17 mouse cellular contexts compared by ENCODE assay signal in the genomic region with DNA sequence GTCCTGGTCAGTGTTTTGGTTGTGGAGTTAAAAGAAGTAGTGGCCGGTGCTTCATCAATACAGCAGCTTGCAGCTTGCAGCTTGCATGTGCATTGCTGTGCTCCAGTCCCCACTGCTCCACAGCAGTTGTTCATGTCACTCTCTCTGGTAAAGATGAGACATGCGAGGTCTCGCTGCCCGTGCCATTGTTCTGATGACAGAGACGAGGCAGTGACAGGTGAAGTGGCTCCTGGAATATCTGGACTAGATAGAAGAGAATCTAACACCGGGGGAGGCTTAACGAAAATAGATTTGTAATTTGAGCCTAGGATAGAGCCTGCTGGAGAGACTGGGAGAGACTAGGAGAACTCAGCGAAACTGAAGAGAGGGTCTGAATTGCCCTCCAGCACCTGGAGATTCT.
DNase-seq lines count a peak whose midpoint lies in the region; ATAC-seq lines count a peak whose summit lies in the region.
"Had no signal": no experiment of that assay in that cellular context is flagged by ENCODE, and none has a peak within 500 bp of the region (broad histone marks: within the 10 kb centered on the region; RNA-seq: fewer than 3 reads in every experiment).

No protein-coding gene starts in this region.

- H3K9ac ChIP-seq in kidney, embryonic 15.5 days, result no peak overlapping the region
- no peak overlapping the region for H3K9ac ChIP-seq in kidney, embryonic 16.5 days (replicated peaks; ENCODE audit: low read length)
- H3K9ac ChIP-seq in heart, embryonic 16.5 days (ENCODE audit: low read length), result no peak overlapping the region
- H3K9ac ChIP-seq: midbrain, embryonic 13.5 days had no signal

- H3K4me3 ChIP-seq in kidney, embryonic 15.5 days (replicated peaks), result no peak overlapping the region
- no peak overlapping the region for H3K4me3 ChIP-seq in kidney, embryonic 16.5 days (ENCODE audit: low read length)
- no peak overlapping the region for H3K4me3 ChIP-seq in heart, embryonic 16.5 days (ENCODE audit: low read length)
- H3K4me3 ChIP-seq: midbrain, embryonic 13.5 days had no signal

- no peaks in the 10 kb centered on the region for H3K9me3 ChIP-seq in kidney, embryonic 15.5 days (replicated peaks)
- no peaks in the 10 kb centered on the region for H3K9me3 ChIP-seq in kidney, embryonic 16.5 days (ENCODE audit: low read length)
- no peaks in the 10 kb centered on the region for H3K9me3 ChIP-seq in heart, embryonic 16.5 days (replicated peaks; ENCODE audit: control insufficient read depth, low read length)
- H3K9me3 ChIP-seq: midbrain, embryonic 13.5 days had no signal

- DNase-seq in gastrocnemius, postnatal 14 days, result peak; percentile 30
- DNase-seq in urinary bladder, adult 18-20 months (ENCODE audit: low spot score in 2 of 2), result no peak
- DNase-seq in urinary bladder, postnatal 36 days (ENCODE audit: low spot score in 2 of 2), result no peak
- no peak for DNase-seq in thymus, adult 18-20 months
- DNase-seq: adrenal gland, postnatal 10 days; cerebellum, adult 2 months; kidney, adult 2 months; lung, adult 18-20 months; lung, postnatal 36 days; right cerebral cortex, postnatal 14 days; thymus, postnatal 4 days had no signal

- peaks cover 28% of the 10 kb centered on the region for H3K4me1 ChIP-seq in kidney, embryonic 15.5 days
- peaks cover 24% of the 10 kb centered on the region for H3K4me1 ChIP-seq in kidney, embryonic 16.5 days (ENCODE audit: insufficient read depth, low read length)
- peaks cover 28% of the 10 kb centered on the region for H3K4me1 ChIP-seq in heart, embryonic 16.5 days (ENCODE audit: control insufficient read depth, insufficient read depth, low read length)

- 37% methylated on average over 8 of the region's 8 CpGs for WGBS in kidney, embryonic 15.5 days
- WGBS in kidney, embryonic 16.5 days, result 31% methylated on average over 8 of the region's 8 CpGs
- WGBS in heart, embryonic 16.5 days, result 30% methylated on average over 8 of the region's 8 CpGs

- intact Hi-C loops in gastrocnemius, postnatal 14 days (cut with DNase I; ENCODE audit: low total_unique reads), result no loop called here

- ATAC-seq in kidney, embryonic 15.5 days (replicated peaks; ENCODE audit: low FRiP score), result 0 out of 2 replicates have a peak, but pooled peaks have one; percentile 28
- no peak for ATAC-seq in kidney, embryonic 16.5 days (ENCODE audit: low FRiP score, low TSS enrichment)
- no peak for ATAC-seq in heart, embryonic 16.5 days (replicated peaks; ENCODE audit: extremely low read depth, insufficient read depth, low FRiP score)
- ATAC-seq: forebrain, embryonic 16.5 days; hindbrain, postnatal 0 days; midbrain, embryonic 13.5 days had no signal

- peaks cover 21% of the 10 kb centered on the region for H3K36me3 ChIP-seq in kidney, embryonic 15.5 days
- no peaks in the 10 kb centered on the region for H3K36me3 ChIP-seq in kidney, embryonic 16.5 days (ENCODE audit: insufficient read depth, low read length)
- no peaks in the 10 kb centered on the region; the same call in 1 of the 2 replicates for H3K36me3 ChIP-seq in heart, embryonic 16.5 days (ENCODE audit: control insufficient read depth, insufficient read depth)
- H3K36me3 ChIP-seq: midbrain, embryonic 13.5 days had no signal

- H3K4me2 ChIP-seq in kidney, embryonic 15.5 days, result no peak overlapping the region
- no peak overlapping the region for H3K4me2 ChIP-seq in kidney, embryonic 16.5 days (replicated peaks; ENCODE audit: low read depth, low read length)
- H3K4me2 ChIP-seq in heart, embryonic 16.5 days (ENCODE audit: low read depth, low read length), result 0 out of 2 replicates have a peak overlapping the region, but pooled peaks have one; percentile 1
- H3K4me2 ChIP-seq: midbrain, embryonic 13.5 days had no signal

- H3K27me3 ChIP-seq in kidney, embryonic 15.5 days, result no peaks in the 10 kb centered on the region
- H3K27me3 ChIP-seq in kidney, embryonic 16.5 days (ENCODE audit: insufficient read depth, low read length), result no peaks in the 10 kb centered on the region
- H3K27me3 ChIP-seq in heart, embryonic 16.5 days (ENCODE audit: control insufficient read depth, insufficient read depth, low read length), result no peaks in the 10 kb centered on the region
- H3K27me3 ChIP-seq: midbrain, embryonic 13.5 days had no signal

- H3K27ac ChIP-seq in kidney, embryonic 15.5 days, result peak overlapping the region; percentile 60; the same call in 1 of the 2 replicates
- H3K27ac ChIP-seq in kidney, embryonic 16.5 days (ENCODE audit: low read length), result no peak overlapping the region
- H3K27ac ChIP-seq in heart, embryonic 16.5 days (ENCODE audit: low read length), result 0 out of 2 replicates have a peak overlapping the region, but pooled peaks have one; percentile 16
- H3K27ac ChIP-seq: hindbrain, postnatal 0 days had no signal
